Mouse (Mus musculus) spleen, adult 2 months (tissue): ENCODE data around the gene Hist2h2aa2.

Experiments used
- CTCF ChIP-seq: fragments of 200-500 bp; IDR thresholded peaks from 2 replicates; pipeline ENCODE4 v1.5.1; 2011; ENCODE audit warnings: mild to moderate bottlenecking, inconsistent platforms; ENCODE audit not compliant: insufficient read depth, insufficient read length, insufficient replicate concordance; ENCODE audit errors: extremely low read depth
- POLR2A ChIP-seq: fragments of 200-500 bp; IDR thresholded peaks from 2 replicates; pipeline ENCODE4 v1.6.1; 2011; ENCODE audit warnings: low read depth, low read length, inconsistent platforms

DNA sequence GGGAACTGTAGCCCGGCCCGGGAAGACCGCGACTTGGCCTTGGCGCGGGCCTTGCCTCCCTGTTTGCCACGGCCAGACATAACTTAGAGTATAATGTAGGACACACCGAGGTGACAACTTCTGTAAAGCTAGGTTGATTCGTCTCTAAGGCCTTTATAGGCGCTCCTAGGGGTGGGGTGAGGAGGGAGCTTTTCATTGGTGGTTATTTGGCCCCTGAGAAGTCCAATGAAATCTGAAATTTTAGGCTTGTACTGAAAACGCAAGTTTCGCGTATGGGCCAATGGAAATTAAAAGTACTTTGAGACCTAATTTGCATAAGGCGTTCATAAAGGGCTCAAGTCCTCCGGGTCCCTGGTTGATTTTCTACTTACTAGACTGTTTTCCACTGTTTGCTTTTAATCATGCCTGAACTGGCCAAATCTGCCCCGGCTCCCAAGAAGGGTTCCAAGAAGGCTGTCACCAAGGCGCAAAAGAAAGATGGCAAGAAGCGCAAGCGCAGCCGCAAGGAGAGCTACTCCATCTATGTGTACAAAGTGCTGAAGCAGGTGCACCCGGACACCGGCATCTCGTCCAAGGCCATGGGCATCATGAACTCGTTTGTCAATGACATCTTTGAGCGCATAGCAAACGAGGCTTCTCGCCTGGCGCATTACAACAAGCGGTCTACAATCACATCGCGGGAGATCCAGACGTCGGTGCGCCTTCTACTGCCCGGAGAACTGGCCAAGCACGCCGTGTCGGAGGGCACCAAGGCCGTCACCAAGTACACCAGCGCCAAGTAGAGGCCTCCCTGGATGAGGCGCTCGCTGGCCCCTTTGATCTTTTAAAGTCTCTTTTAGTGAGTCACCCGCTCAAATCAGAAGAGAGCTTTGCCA lies 19.1 kb downstream of the Hist2h2aa2 start, which contains the start of the genes Hist2h2ac and Hist2h2be:
- TF ChIP-seq POLR2A, result peak; percentile 94
- no peak for TF ChIP-seq CTCF
